Mouse (Mus musculus): ENCODE results near the gene Olfr631. TPM values are rescaled to one million over a fixed set of nuclear protein-coding genes. Genes with fewer than 3 reads are reported as not detected.
"Not testable (repeated sequence)": the region's sequence is repeated elsewhere in the genome, so short reads cannot be mapped to it uniquely, and the experiment has no call there.

The Olfr631 gene
- not detected for total RNA-seq (2021)

GRCm38 (mm10) chr7:103928525-103928924 is at the start of gene Olfr631:
Gene Olfr631, plus strand, starts transcription at chr7:103928825.
- DNase-seq (ENCODE audit: extremely low spot score in 1 of 2, low spot score in 2 of 2) = no peak
- intact Hi-C loops (cut with DNase I) = no loop called here

GRCm38 (mm10) chr7:103886152-103886551 is 42.5 kb upstream of the Olfr631 start, which contains the start of gene Olfr66:
Gene Olfr66, minus strand, starts transcription at chr7:103886252.
- intact Hi-C loops (cut with DNase I) = no loop called here
- DNase-seq (ENCODE audit: extremely low spot score in 1 of 2, low spot score in 2 of 2) = no peak

GRCm38 (mm10) chr7:103894385-103894784 is 34.2 kb upstream of the Olfr631 start, which contains the start of gene Olfr64:
Gene Olfr64, minus strand, starts transcription at chr7:103894485.
- DNase-seq (ENCODE audit: extremely low spot score in 1 of 2, low spot score in 2 of 2) = no peak
- intact Hi-C loops (cut with DNase I) = no loop called here

- intact Hi-C loops (cut with DNase I) = no loop called here
- peak in 1 of 2 experiments; percentile 2 for DNase-seq (ENCODE audit: extremely low spot score in 1 of 2, low spot score in 2 of 2)
Observed at GRCm38 (mm10) chr7:103903187-103903586, 25.4 kb upstream of the Olfr631 start, which contains the start of gene Olfr65. Gene Olfr65, plus strand, starts transcription at chr7:103903487.

GRCm38 (mm10) chr7:103910047-103910446 is 18.6 kb upstream of the Olfr631 start:
- intact Hi-C loops (cut with DNase I) = no loop called here

GRCm38 (mm10) chr7:103912969-103913511 is 15.6 kb upstream of the Olfr631 start:
- DNase-seq (ENCODE audit: extremely low spot score in 1 of 2, low spot score in 2 of 2) = no peak
- intact Hi-C loops (cut with DNase I) = no loop called here

More at GRCm38 (mm10) chr7:103910047-103910446, 18.6 kb upstream of the Olfr631 start:
- DNase-seq (ENCODE audit: extremely low spot score in 1 of 2, low spot score in 2 of 2) = no peak

GRCm38 (mm10) chr7:103915338-103915737 is 13.3 kb upstream of the Olfr631 start:
- intact Hi-C loops (cut with DNase I) = no loop called here
- DNase-seq (ENCODE audit: extremely low spot score in 1 of 2, low spot score in 2 of 2) = no peak

GRCm38 (mm10) chr7:103934264-103934663 is 5.6 kb downstream of the Olfr631 start, which contains the start of gene Olfr632:
Gene Olfr632, plus strand, starts transcription at chr7:103934347.
- DNase-seq (ENCODE audit: extremely low spot score in 1 of 2, low spot score in 2 of 2) = no peak
- intact Hi-C loops (cut with DNase I) = no loop called here

GRCm38 (mm10) chr7:103942730-103943129 is 14.1 kb downstream of the Olfr631 start:
- intact Hi-C loops (cut with DNase I) = no loop called here
- DNase-seq (ENCODE audit: extremely low spot score in 1 of 2, low spot score in 2 of 2) = peak in 1 of 2 experiments; percentile 23

- intact Hi-C loops (cut with DNase I) = no loop called here
- DNase-seq (ENCODE audit: extremely low spot score in 1 of 2, low spot score in 2 of 2) = no peak
Observed at GRCm38 (mm10) chr7:103944137-103944536, 15.5 kb downstream of the Olfr631 start, which contains the start of gene Olfr633. Gene Olfr633, plus strand, starts transcription at chr7:103944437.

GRCm38 (mm10) chr7:103966873-103967272 is 38.2 kb downstream of the Olfr631 start:
- DNase-seq (ENCODE audit: extremely low spot score in 1 of 2, low spot score in 2 of 2); intact Hi-C loops (cut with DNase I): not testable (repeated sequence)

- intact Hi-C loops (cut with DNase I) = no loop called here
Observed at GRCm38 (mm10) chr7:103970852-103971251, 42.2 kb downstream of the Olfr631 start, which contains the start of gene Olfr635. Gene Olfr635, plus strand, starts transcription at chr7:103971152.

GRCm38 (mm10) chr7:103971782-103972181 is 43.2 kb downstream of the Olfr631 start:
- no peak for DNase-seq (ENCODE audit: extremely low spot score in 1 of 2, low spot score in 2 of 2)
- intact Hi-C loops (cut with DNase I) = no loop called here

More at GRCm38 (mm10) chr7:103970852-103971251, 42.2 kb downstream of the Olfr631 start, which contains the start of gene Olfr635:
- no peak for DNase-seq (ENCODE audit: extremely low spot score in 1 of 2, low spot score in 2 of 2)

Other genes starting within 250 kb of the Olfr631 start
- gene Olfr625-ps1, start 246.1 kb upstream of the Olfr631 start, total RNA-seq (2021) = not detected
- not detected for gene Olfr243, start 214.2 kb upstream of the Olfr631 start, total RNA-seq (2021)
- not detected for gene Olfr628, start 198.5 kb upstream of the Olfr631 start, total RNA-seq (2021)
- gene Olfr629, start 183.9 kb upstream of the Olfr631 start, total RNA-seq (2021) = not detected
- gene Olfr630, start 171.5 kb upstream of the Olfr631 start, total RNA-seq (2021) = not detected
- not detected for gene Olfr69, start 157.2 kb upstream of the Olfr631 start, total RNA-seq (2021)
- not detected for gene Olfr68, start 149.1 kb upstream of the Olfr631 start, total RNA-seq (2021)
- not detected for gene Olfr67, start 137.0 kb upstream of the Olfr631 start, total RNA-seq (2021)
- 100 to 1,000 TPM in 1 of 2 experiments, 10 to 100 TPM in 1; 58.1 to 118 TPM for gene Hbb-bt, start 114.8 kb upstream of the Olfr631 start, total RNA-seq (2021)
- gene Hbb-bs, start 100.7 kb upstream of the Olfr631 start, total RNA-seq (2021) = 100 to 1,000 TPM; 487 to 924 TPM
- gene Hbb-bh2, start 88.3 kb upstream of the Olfr631 start, total RNA-seq (2021) = not detected
- gene Hbb-bh1, start 85.7 kb upstream of the Olfr631 start, total RNA-seq (2021) = not detected
- not detected for gene Hbb-y, start 75.6 kb upstream of the Olfr631 start, total RNA-seq (2021)
- not detected for gene Olfr66, start 42.6 kb upstream of the Olfr631 start, total RNA-seq (2021)
- not detected for gene Olfr64, start 34.3 kb upstream of the Olfr631 start, total RNA-seq (2021)
- under 1 TPM in 1 of 2 experiments, not detected in 1; 0.19 TPM for gene Olfr65, start 25.3 kb upstream of the Olfr631 start, total RNA-seq (2021)
- gene Olfr632, start 5.5 kb downstream of the Olfr631 start, total RNA-seq (2021) = under 1 TPM in 1 of 2 experiments, not detected in 1; 0.26 TPM
- gene Olfr633, start 15.6 kb downstream of the Olfr631 start, total RNA-seq (2021) = not detected
- under 1 TPM; 0.04 to 0.06 TPM for gene Olfr635, start 42.3 kb downstream of the Olfr631 start, total RNA-seq (2021)
- gene Olfr638, start 69.9 kb downstream of the Olfr631 start, total RNA-seq (2021) = not detected
- under 1 TPM; 0.11 to 0.20 TPM for gene Olfr639, start 88.5 kb downstream of the Olfr631 start, total RNA-seq (2021)
- gene Olfr640, start 96.7 kb downstream of the Olfr631 start, total RNA-seq (2021) = not detected
- not detected for gene Olfr641, start 106.6 kb downstream of the Olfr631 start, total RNA-seq (2021)
- not detected for gene Olfr642, start 123.8 kb downstream of the Olfr631 start, total RNA-seq (2021)
- not detected for gene 4930516K23Rik, start 132.6 kb downstream of the Olfr631 start, total RNA-seq (2021)
- gene Olfr644, start 143.0 kb downstream of the Olfr631 start, total RNA-seq (2021) = not detected
- gene Olfr645, start 156.6 kb downstream of the Olfr631 start, total RNA-seq (2021) = not detected
- not detected for gene Olfr646, start 176.0 kb downstream of the Olfr631 start, total RNA-seq (2021)
- not detected for gene Ubqln5, start 201.0 kb downstream of the Olfr631 start, total RNA-seq (2021)
- not detected for gene Olfr643, start 208.6 kb downstream of the Olfr631 start, total RNA-seq (2021)
- not detected for gene Ubqln3, start 214.5 kb downstream of the Olfr631 start, total RNA-seq (2021)
- gene Ubqlnl, start 221.7 kb downstream of the Olfr631 start, total RNA-seq (2021) = not detected
- gene Olfm5, start 236.0 kb downstream of the Olfr631 start, total RNA-seq (2021) = not detected